Mouse (Mus musculus) lung, embryonic 16.5 days (tissue): ENCODE data around the gene Cacna2d3. TPM values are rescaled to one million over a fixed set of nuclear protein-coding genes. Genes with fewer than 3 reads are reported as not detected.

Source experiments
- ATAC-seq: fragments of 200-750 bp; cut with Nextera tagmentation; 2 replicates; pipeline ENCODE4 v1.8.0; 2017; ENCODE audit warnings: low read depth, mild to moderate bottlenecking, moderate library complexity
- H3K27ac ChIP-seq: fragments of 300-500 bp; sonication (generic); 2 replicates; pipeline ENCODE4 v1.5.1; 2014; ENCODE audit warnings: mild to moderate bottlenecking, control low read depth, low read length
- H3K27me3 ChIP-seq: fragments of 300-500 bp; sonication (generic); 2 replicates; pipeline ENCODE4 v1.6.1; 2014; ENCODE audit warnings: low read depth, low read length, mixed read lengths; ENCODE audit not compliant: control insufficient read depth, insufficient read depth
- H3K36me3 ChIP-seq: fragments of 300-500 bp; sonication (generic); 2 replicates; pipeline ENCODE4 v1.6.1; 2014; ENCODE audit warnings: low read length; ENCODE audit not compliant: control insufficient read depth, insufficient read depth
- H3K4me1 ChIP-seq: fragments of 300-500 bp; sonication (generic); replicated peaks from 2 replicates; pipeline ENCODE4 v1.6.1; 2014; ENCODE audit warnings: low read length, mixed read lengths; ENCODE audit not compliant: control insufficient read depth, insufficient read depth
- H3K4me2 ChIP-seq: fragments of 300-500 bp; sonication (generic); 2 replicates; pipeline ENCODE4 v1.6.1; 2014; ENCODE audit warnings: low read depth, low read length, control low read depth
- H3K4me3 ChIP-seq: fragments of 300-500 bp; sonication (generic); 2 replicates; pipeline ENCODE4 v1.5.1; 2014; ENCODE audit warnings: mild to moderate bottlenecking, low read length, control low read depth
- H3K9ac ChIP-seq: fragments of 300-500 bp; sonication (generic); 2 replicates; pipeline ENCODE4 v1.6.1; 2014; ENCODE audit warnings: low read length, control low read depth
- H3K9me3 ChIP-seq: fragments of 300-500 bp; sonication (generic); 2 replicates; pipeline ENCODE4 v1.6.1; 2016; ENCODE audit warnings: low read length; ENCODE audit not compliant: control insufficient read depth
- WGBS: fragments of 180-500 bp; shearing (Covaris S2); extraction: QIAGEN DNeasy Blood & Tissue Kit; methylation state at CpG from one replicate; pipeline ENCODE4 v1.1.7; 2014; 5-methylcytosine and 5-hydroxymethylcytosine counted together
- polyA plus RNA-seq: library from polyadenylated mRNA; unstranded; fragments of >200 nt; fragmentation: Nextera tagmentation; extraction: Ambion mirVana; gene quantifications from 2 replicates; pipeline ENCODE4 v1.2.1, GENCODE M21; 2015

Gene Cacna2d3
- polyA plus RNA-seq, 1 experiment from 2014 or later, result 0.98 TPM

GRCm38 (mm10) chr14:28958131-28959015 lies 763.3 kb downstream of the Cacna2d3 start:
- no peak for ATAC-seq
- H3K36me3 ChIP-seq, result no peaks in the 10 kb centered on the region
- no peak overlapping the region for H3K4me2 ChIP-seq
- no peak overlapping the region for H3K9ac ChIP-seq
- WGBS, result 22% methylated on average over 6 of the region's 6 CpGs
- no peaks in the 10 kb centered on the region for H3K9me3 ChIP-seq
- no peaks in the 10 kb centered on the region for H3K4me1 ChIP-seq
- no peak overlapping the region for H3K27ac ChIP-seq
- H3K4me3 ChIP-seq, result no peak overlapping the region
- no peaks in the 10 kb centered on the region for H3K27me3 ChIP-seq

DNA sequence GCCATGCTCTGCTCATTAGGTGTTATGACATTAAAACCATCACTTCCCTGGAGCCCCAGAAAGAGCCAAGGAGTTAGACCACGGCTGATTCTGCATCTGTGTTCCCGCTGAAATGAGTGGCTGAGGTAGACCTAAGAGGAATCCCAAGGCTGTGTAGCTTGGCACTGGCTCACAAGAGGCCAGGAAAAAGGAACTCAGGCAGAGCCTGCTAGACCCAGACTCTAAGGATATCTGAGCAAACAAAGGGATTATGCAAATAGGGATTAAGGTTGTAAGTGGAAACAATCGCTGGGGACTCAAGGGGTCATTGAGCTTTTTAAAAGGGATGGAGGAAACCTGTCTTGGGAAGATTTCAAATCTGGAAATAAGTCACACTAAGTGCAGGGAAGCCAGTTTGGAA lies 766.5 kb downstream of the Cacna2d3 start:
- Histone ChIP-seq H3K9ac (no peak overlapping the region), H3K9me3 (no peaks in the 10 kb centered on the region), H3K4me3 (no peak overlapping the region), H3K27me3 (no peaks in the 10 kb centered on the region), H3K4me2 (no peak overlapping the region), H3K27ac (no peak overlapping the region), H3K36me3 (no peaks in the 10 kb centered on the region), H3K4me1 (no peaks in the 10 kb centered on the region)
- ATAC-seq, result no peak
- 9% methylated on average over 3 of the region's 3 CpGs for WGBS

DNA sequence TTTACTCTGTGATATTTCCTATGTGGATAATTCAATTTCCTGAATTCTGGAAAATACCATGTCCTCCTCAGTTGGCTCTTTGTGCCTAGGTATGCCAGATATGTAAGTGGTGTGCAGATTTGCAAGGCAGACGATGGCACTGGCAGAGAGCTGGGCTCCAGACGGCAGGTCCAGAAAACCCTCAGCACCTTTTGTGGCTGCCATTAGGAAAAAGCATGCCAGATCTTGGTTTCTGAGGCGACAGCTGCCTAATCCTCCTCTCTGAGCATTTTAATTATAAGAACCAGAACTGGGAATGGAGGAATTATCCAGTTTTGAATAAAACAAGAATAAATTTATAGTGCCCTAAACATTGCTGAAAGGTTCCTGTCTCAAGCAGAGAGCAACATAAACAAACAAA lies 767.1 kb downstream of the Cacna2d3 start:
- Histone ChIP-seq H3K9ac (no peak overlapping the region), H3K9me3 (no peaks in the 10 kb centered on the region), H3K27ac (no peak overlapping the region), H3K4me2 (no peak overlapping the region), H3K27me3 (no peaks in the 10 kb centered on the region), H3K4me3 (no peak overlapping the region), H3K4me1 (no peaks in the 10 kb centered on the region), H3K36me3 (no peaks in the 10 kb centered on the region)
- 28% methylated on average over 3 of the region's 3 CpGs for WGBS
- no peak for ATAC-seq

DNA sequence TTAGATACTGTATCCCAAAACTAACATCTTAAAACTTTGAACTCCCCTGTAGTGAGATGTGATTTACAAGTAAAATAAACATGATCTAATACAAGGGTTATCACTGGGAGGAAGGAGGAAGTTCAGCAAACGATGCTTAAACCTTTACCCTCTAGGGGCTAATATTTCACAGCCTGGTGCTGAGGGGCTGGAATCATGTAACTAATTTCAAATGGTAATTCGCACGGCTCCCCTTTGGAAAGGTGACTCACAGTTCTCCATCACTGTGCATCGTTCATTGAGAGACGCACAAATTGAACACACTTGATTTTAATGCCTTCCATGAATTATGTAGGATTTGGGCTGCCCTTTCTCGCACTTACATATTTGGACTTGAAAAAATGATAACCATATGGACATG lies 767.6 kb downstream of the Cacna2d3 start:
- H3K27ac ChIP-seq, result no peak overlapping the region
- H3K36me3 ChIP-seq, result no peaks in the 10 kb centered on the region
- 36% methylated on average over 6 of the region's 6 CpGs for WGBS
- no peaks in the 10 kb centered on the region for H3K9me3 ChIP-seq
- H3K4me3 ChIP-seq, result no peak overlapping the region
- H3K27me3 ChIP-seq, result no peaks in the 10 kb centered on the region
- no peak overlapping the region for H3K4me2 ChIP-seq
- no peak for ATAC-seq
- no peaks in the 10 kb centered on the region for H3K4me1 ChIP-seq
- H3K9ac ChIP-seq, result no peak overlapping the region

GRCm38 (mm10) chr14:28953409-28953808 lies 768.3 kb downstream of the Cacna2d3 start:
- Histone ChIP-seq H3K4me1 (no peaks in the 10 kb centered on the region), H3K27me3 (no peaks in the 10 kb centered on the region), H3K27ac (no peak overlapping the region), H3K36me3 (no peaks in the 10 kb centered on the region), H3K4me2 (no peak overlapping the region), H3K4me3 (no peak overlapping the region), H3K9me3 (no peaks in the 10 kb centered on the region), H3K9ac (no peak overlapping the region)
- ATAC-seq, result no peak
- 25% methylated on average over 5 of the region's 5 CpGs for WGBS

GRCm38 (mm10) chr14:28950499-28950898 lies 771.2 kb downstream of the Cacna2d3 start:
- no peaks in the 10 kb centered on the region for H3K9me3 ChIP-seq
- H3K27ac ChIP-seq, result no peak overlapping the region
- 83% methylated on average over 2 of the region's 2 CpGs for WGBS
- H3K4me1 ChIP-seq, result no peaks in the 10 kb centered on the region
- H3K36me3 ChIP-seq, result no peaks in the 10 kb centered on the region
- no peak overlapping the region for H3K4me2 ChIP-seq
- ATAC-seq, result no peak
- no peak overlapping the region for H3K9ac ChIP-seq
- H3K4me3 ChIP-seq, result no peak overlapping the region
- no peaks in the 10 kb centered on the region for H3K27me3 ChIP-seq

- Histone ChIP-seq H3K9ac (no peak overlapping the region), H3K36me3 (no peaks in the 10 kb centered on the region), H3K4me2 (no peak overlapping the region), H3K4me3 (no peak overlapping the region), H3K4me1 (no peaks in the 10 kb centered on the region), H3K9me3 (no peaks in the 10 kb centered on the region), H3K27me3 (no peaks in the 10 kb centered on the region), H3K27ac (no peak overlapping the region)
- WGBS, result 76% methylated on average over 1 of the region's 1 CpGs
- no peak for ATAC-seq
Measured at GRCm38 (mm10) chr14:28949785-28950184, 771.9 kb downstream of the Cacna2d3 start.

DNA sequence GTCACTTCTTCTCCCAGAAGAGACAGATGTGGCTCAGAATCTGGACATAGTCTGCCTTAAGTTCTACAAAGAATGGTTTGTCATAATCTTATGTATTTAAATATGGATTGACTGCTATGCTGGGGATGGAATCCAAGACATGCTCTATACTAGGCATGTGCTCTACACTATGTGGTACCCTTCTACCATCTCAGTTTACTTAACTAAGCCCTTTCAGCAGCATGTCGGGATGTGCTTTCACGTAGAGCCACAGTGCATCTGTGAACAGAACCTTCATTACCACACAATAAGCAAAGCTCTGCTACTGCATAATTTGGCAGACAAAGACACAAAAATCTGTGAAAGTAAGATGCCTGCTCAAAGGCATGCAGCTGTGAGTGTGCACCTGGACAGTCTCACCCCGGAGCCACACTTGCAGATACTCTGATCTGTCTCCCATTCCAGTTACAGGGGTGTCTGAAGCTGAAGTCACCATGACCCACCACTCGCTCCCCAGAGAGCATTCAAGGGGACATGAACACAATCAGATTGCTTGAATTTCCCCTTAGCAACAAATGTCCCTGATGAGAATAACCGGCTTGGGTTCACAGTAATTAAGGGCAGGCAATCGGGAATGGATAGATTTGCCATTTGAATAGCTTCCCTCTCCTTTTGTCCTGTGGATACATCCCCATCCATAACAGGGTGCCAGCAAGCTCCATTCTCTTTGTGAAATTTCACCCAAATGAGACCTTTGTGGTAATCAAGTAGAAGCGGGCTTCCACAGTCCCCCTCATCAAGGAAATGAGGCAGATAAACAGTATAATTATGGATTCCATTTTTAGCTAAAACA lies 773.4 kb downstream of the Cacna2d3 start:
- Histone ChIP-seq H3K9ac (no peak overlapping the region), H3K27ac (no peak overlapping the region), H3K4me3 (no peak overlapping the region), H3K27me3 (no peaks in the 10 kb centered on the region), H3K4me1 (no peaks in the 10 kb centered on the region), H3K9me3 (no peaks in the 10 kb centered on the region), H3K36me3 (no peaks in the 10 kb centered on the region), H3K4me2 (no peak overlapping the region)
- no peak for ATAC-seq
- 85% methylated on average over 7 of the region's 7 CpGs for WGBS

DNA sequence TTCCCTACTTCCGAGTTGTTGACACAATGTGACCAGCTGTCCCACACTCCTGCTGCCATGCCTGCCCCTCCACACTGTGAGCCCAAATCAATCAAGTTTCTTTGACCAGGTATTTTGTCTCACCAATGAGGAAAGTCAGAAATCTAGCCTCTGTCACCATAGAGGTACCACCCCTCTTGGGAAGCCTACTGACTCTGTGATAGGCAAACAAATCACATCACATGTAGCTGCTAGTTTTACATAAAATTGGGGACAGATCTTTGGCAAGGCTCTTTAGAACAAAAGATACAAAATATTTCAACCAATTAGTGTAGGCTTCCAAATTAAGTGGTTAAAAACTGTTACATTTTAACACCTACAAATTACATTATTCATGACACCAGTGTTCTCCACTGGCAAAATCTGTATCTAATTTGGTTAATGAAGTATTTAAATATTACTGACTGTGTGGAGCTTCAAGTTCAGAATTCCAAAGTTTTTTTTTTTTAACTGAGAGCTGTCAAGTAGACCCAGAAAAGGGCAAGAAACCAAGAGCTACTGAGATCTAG lies 788.8 kb downstream of the Cacna2d3 start:
- no peaks in the 10 kb centered on the region for H3K9me3 ChIP-seq
- H3K27ac ChIP-seq, result no peak overlapping the region
- H3K27me3 ChIP-seq, result no peaks in the 10 kb centered on the region
- H3K4me3 ChIP-seq, result no peak overlapping the region
- ATAC-seq, result no peak
- no peak overlapping the region for H3K9ac ChIP-seq
- no peaks in the 10 kb centered on the region for H3K36me3 ChIP-seq
- H3K4me1 ChIP-seq, result no peaks in the 10 kb centered on the region
- no peak overlapping the region for H3K4me2 ChIP-seq
- 56% methylated on average over 1 of the region's 1 CpGs for WGBS
